Mouse (Mus musculus) regulatory T cell (primary cell): ENCODE data around the gene Mpl.

Source experiments
- in situ Hi-C: fragments of 300-600 bp; cut with MboI, MseI; formaldehyde crosslinking; loops from one replicate; pipeline ENCODE4 v1.15.1; 2025; ENCODE audit warnings: high pct_unique_total_duplicates

Gene Mpl

DNA sequence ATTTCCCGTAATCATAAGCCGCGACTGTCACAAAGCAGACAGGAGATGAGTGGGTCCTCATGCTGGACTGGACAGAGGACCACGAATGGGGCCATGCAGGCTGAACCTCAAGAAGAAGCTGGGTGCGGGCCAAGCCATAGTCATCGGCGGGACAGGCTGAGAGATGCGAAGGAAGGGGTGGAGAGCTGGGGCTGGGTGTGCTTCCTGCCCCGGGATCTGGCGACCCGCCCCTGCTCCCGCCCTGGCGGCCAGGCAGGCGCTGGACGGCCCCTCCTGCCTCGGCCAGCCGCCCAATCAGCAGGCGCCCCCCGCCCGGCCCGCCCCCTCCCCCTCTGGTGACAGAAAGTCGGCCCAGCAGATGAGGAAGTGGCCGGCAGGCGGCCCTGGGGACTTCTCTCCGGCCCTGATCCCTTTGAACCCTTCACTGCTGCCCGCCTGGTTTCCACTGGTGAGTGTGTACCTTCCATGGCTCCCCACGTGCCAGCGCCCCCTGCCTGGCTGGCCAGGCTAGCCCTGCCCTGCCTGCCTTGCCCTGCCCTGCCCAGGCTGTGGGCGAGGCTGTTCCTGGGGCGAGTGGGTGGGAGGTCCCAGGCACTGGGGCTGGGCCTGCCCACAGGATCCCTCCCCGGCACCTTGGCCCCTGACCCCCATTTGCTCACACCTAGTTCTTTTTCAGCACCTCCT lies 29.4 kb downstream of the Mpl start, which contains the start of gene Elovl1:
TSS of gene Elovl1 (plus strand) at position 326 of the 684 bp plus-strand sequence.
- in situ Hi-C loops: no loop called here

DNA sequence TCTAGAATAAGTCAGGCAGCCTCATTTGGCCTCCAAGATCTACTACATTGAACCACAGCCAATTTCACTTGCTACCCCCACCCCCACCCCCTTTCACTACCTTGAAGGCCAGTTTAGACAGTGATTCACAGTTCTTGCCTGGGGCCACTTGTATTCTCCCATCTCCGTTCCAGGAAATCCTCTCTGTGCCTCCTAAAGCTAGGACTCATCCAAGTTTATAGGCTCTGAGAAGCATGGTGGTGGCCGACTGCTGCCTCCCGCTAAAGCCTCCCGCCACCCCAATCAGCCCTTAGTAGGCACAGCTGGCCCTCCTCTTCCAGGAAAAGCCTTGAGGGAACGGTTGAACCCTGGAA lies 29.9 kb downstream of the Mpl start:
- in situ Hi-C loops: no loop called here

DNA sequence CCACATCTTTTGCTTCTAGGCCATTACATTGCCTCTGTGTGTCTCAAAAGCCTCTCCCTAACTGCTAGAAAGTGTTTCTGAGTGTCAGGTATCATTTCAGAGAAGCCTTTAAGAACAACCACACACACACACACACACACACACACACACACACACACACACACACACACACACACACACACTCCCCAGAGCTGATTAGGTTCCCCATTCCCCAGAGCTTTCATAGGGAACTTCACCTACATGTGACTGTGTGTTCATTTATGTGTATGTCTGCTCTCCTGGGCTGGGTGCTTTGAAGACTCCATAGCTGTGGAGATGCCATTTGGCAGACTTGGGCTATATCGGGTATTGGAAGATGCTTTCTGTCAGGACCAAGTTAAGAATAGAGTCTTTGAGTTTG lies 31.9 kb downstream of the Mpl start:
- in situ Hi-C loops: no loop called here

DNA sequence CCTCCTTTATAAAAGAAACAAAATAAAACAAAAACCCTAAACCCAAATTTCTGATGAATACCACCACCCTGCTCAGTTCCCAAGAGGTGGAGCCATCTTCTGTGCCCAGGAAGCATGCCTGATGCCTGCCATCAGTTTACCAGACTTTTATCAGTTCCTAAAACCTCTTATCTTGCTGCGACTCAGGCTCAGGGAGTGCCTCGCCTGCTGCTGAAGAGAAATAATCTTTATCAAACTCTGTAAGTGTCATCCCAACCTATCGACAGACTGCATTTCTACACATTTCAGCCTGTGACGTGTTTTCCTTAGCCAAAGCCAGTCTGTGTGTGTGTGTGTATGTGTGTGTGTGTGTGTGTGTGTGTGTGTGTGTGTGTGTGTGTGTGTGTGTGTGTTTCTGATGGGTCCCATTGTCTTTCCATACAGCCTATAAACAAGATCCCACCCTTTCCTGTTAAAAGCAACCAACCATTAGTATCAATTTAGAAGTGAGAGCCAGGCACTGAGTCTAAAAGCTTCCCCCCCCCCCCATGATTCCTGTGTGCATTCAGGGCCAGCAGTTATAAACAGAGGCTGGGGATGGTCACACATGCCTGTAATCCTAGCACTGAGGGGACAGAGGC lies 32.7 kb downstream of the Mpl start:
- in situ Hi-C loops: no loop called here

DNA sequence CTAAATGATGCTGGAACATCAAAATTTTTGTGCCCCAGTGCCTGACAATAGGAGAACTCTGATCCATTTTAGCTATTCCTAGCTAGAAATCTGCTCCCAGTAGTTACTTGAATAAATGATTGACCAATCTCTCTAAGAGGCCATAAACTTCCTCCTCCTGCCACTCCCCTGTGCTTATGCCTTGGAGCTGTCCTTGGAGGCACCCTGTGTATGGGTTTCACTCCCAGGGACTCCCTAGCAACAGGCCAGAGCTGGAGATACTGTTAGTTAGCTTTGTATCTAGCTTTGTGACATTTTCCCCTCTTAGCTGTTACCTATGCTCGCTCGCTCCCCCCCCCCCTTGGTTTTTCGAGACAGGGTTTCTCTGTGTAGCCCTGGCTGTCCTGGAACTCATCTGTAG lies 35.9 kb downstream of the Mpl start:
- in situ Hi-C loops: no loop called here

DNA sequence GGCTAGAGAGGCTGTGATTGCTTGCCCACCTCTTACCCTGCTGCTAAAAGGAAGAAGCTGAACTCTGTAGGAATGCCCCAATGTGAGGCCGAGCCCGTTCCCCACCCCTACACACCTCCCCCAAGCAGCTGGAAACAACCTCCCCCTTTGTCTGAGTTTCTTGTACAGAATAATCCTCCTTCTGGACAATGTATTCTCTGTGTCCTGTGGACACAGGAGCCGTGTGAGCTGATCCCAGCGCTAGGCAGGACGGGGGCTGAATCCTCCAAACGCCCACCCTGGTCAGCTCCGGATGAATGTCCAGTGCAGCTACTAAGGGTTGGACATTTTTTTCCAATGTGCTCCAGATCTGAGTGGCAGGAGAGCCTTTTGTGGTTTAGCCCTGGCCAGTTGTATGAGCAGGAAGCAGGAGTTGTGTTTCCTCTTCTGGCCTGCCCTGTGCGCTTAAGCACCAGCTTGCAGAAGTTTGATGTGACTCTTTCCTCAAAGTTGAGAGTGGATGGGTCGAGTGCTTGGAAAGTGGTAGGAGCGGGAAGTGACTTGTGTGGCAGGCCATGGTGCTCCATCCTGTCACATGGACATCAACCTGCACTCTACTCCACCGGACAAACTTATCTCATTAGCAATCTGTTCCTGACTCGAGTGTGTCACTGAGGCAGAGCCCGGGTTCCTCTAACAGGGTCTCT lies 40.1 kb downstream of the Mpl start:
- in situ Hi-C loops: loop anchor here (10.0 kb wide), 1 partner anchor 1648 kb away; the partner anchor contains the start of gene AL607142.1

DNA sequence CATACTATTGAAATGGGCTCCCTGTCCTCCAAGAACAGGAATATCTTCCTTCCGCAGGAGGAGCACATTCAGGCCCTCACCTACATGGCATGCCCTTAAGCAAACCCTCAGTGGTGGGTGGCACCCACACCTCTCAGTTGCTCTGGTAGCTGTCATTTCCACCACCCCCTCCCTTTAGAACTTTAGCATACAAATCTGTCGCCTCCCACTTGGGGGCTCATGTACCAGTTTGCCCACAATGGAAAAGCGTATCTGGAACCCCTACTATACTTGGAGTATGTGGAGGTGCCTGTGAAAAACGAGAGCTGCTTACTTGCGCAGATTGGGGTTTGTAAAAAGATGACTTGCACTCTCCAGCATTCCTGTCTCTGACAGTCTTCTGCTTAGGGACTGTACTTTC lies 41.0 kb downstream of the Mpl start:
- in situ Hi-C loops: loop anchor here (10.0 kb wide), 1 partner anchor 1648 kb away; the partner anchor contains the start of gene AL607142.1

DNA sequence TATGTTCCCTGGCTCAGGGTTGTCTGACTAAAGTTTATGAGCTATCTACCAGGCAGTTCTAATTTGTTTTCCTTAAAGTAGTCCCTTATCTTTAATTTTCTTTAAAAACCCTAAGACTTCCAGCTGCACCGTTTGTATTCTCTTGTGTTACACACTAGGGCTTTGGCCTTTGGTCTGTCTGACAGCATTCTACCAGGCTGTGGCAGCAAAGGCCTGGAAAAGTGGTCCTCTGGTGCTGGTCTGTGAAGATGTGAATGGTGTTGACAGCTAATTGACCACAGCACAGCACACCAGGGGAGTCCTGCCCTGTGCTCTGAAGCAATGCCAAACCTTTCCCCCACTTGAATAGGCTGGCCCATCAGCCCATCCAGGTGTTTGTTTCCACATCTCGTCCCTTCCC lies 41.5 kb downstream of the Mpl start:
- in situ Hi-C loops: loop anchor here (10.0 kb wide), 1 partner anchor 1649 kb away; the partner anchor contains the start of gene AL607142.1

DNA sequence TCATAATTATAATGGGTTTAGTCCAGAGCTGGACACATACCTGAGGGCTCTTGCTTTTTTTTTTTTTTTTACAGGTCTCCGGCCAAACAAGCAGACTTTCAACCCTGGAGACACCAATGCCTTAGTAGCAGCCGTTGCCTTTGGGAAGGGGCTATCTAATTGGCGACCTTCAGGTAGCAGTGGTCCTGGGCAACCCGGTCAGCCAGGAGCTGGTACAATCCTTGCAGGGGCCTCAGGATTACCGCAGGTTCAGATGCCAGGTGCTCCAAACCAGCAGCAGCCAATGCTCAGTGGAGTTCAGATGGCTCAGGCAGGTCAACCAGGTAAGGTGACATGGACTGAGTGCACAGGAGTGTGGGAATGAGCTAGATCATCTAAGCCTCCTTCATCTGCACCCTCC lies 43.8 kb downstream of the Mpl start:
- in situ Hi-C loops: loop anchor here (10.0 kb wide), 1 partner anchor 1651 kb away; the partner anchor contains the start of gene AL607142.1

DNA sequence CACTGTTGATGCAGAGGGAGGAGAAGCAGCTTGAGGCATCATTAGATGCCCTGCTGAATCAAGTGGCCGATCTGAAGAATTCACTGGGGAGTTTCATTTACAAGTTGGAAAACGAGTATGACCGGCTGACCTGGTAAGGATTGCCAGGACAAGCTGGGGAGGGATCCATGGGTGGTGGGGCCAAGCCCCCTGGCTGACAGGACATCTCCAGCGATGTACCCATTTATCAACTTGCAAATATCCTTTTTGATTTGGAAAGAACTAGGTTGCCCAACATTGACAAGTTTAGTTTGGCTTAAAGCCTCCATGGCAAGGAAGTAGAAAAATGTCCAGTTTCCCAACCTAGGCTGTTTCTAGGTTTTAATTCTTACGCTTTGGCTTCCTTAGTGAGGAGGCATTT lies 46.4 kb downstream of the Mpl start:
- in situ Hi-C loops: loop anchor here (10.0 kb wide), 1 partner anchor 1654 kb away; the partner anchor contains the start of gene AL607142.1

DNA sequence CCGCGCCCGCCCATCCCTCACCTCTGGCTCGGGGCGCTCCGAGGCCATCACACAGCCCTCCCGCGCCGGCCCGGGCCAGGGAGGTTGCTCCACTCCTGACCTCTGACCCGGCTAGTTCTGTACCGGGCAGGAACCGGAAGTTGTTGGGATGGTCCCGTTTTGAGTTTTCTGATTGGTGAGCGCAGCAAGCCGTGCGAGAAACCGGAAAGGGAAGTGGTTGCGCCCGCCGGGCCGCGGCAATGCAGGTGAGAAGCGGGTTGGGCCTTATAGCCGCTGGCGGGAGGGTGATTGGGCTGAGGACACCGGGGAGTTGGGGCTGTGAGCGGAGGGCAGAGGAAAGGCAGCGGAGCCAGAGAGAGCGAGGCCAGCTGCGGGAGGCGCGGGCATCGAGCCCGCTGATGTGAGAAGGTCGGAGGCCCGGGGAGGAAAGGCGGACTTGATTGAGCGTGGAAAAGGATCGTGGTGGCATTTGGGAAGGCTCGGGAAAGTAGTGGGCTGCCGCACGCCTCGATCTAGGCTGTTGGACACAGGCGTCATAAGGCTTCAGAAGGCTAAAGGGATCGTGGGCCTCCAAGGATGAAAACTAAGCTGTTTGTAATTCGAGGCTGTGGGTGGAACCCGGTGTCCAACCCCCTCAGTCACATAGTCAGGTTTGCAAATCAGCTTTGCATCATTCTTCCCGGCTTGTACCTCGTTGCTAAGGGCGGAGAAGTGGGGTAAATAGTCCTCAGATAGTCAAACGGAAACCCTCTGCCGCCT lies 48.0 kb downstream of the Mpl start, which contains the start of the genes Szt2 and Med8:
TSS of gene Szt2 (minus strand) at position 132 of the 759 bp plus-strand sequence.
TSS of gene Med8 (plus strand) at position 196 of the 759 bp plus-strand sequence.
- in situ Hi-C loops: no loop called here

DNA sequence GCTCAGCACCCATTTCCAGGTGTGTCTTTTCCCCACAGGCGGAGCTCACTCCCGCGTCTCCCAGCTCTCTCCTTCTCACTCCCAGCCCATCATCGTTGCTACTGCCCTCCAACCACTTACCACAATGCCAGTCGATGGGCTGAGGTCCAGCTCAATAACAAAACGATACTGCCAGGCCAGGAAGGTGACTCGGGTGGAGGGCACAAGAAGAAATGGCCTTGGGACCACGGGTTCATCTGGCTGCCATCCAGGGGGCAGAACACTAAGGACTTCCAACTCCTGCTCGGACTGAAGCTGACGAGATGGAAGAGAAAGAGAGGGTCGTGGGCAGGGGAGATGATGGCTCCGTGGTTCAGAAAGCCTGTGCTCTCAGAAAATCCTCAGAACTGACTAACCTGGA lies 54.6 kb downstream of the Mpl start:
- in situ Hi-C loops: no loop called here

DNA sequence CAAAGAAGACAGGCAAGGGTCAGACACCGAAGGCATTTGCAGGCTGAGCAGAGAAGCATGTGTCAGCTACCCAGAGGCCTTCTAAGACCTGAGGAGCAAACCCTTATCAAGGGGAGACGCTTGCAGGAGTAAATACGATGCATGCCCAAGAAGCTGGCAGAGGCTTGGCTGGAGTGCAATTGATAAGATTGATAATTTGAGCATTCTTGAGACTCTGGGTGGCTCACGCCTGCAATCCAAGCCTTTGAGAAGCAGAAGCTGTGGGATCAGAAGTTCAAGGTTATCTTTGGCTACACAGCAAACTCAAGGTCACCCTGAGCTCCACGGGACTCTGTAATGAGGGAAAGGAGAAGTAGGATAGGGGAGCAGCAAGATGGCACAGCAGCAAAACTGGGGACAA lies 55.4 kb downstream of the Mpl start:
- in situ Hi-C loops: no loop called here

DNA sequence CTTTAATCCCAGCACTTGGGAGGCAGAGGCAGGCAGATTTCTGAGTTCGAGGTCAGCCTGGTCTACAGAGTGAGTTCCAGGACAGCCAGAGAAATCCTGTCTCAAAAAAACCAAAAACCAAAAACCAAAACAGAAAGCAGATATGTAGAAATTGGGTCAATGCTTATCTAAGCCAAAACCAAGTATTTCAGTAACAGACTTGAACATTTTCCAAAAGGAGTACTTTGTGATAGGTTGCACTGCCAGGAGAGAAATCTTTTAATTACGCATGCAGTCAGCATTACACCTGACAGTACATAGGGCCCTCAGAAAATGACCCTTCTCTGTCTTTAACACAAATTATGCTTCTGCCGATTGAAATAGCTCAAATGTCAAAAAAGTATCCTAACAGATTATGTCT lies 55.9 kb downstream of the Mpl start:
- in situ Hi-C loops: no loop called here

DNA sequence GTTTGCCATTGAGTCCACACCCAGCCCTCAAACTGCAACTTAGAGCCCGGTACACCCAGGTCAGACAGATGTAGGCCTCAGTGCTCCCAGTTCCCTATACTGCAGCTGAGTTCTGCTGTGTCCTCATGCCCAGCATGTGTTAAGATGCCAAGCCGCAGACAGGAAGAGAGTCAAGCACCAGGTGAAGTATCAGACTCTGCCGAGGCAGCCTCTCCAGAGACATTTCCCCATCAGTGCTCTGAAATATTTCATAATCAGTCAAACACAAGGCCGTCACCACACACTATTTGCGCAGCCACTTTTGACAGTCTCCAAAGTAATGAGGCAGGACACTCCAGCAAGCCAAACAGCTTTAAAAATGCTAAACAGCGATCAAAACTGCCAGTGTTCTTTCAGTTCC lies 58.9 kb downstream of the Mpl start:
- in situ Hi-C loops: no loop called here

DNA sequence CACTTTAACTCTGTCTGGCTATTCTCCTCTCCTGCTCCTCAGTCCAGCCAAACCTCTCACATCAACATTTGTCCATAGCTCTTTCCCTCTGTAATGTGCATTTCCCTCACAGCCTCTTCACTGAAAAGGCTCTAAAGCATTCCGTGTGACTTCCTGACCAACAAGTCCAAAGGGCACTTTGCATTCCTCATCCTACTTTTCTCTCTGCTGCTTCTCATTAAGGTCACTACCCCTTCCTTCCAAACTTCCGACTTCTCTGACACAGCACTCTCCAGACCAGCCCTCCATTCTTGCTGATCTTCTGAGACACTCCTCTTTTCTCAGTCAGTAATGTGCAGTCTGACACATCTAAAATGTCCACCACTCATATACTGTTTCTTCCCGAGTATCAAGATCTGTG lies 60.9 kb downstream of the Mpl start:
- in situ Hi-C loops: no loop called here

DNA sequence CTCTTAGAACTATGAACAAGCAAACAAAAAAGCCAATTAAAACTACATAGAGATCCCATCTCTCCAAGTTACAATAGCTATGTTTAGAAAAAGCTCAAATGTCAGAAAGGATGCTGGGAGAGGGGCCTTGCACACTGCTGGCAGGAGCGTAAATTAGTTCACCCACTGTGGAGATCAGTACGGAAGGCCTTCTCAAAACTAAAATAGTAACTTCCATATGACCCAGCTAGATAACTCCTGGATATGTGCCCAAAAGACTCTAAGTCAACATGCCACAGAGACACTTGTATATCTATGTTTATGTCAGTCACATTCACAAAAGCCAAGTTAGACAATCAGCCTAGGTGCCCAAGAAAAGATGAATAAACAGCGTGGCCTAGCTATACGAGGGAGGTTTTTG lies 62.0 kb downstream of the Mpl start:
- in situ Hi-C loops: no loop called here

DNA sequence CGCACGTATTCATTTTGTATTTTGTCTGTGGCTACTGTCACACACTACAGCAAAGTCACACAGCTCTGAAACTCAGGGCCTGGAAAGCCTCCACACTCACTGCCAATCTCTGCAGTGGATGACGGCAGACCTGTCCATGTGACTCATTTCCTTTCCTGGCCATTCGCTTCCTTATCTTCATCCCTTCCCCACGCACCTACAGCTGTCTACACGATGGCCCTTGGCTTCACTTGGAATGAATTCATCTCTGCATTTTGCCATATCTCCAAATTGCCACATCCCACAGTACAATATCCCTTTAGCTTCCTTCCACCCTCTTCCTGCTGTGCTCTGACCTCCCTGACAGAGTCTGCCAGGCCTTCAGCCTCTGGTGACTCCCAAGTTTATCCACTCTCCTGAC lies 62.8 kb downstream of the Mpl start:
- in situ Hi-C loops: no loop called here
